Mouse (Mus musculus): ENCODE measurements at regions not wholly inside any gene's neighbourhood (a gene's known extent, or its start where the extent isn't known, plus 50 kb on each side); places are given as distances from the start of the nearest gene placed in this dataset.

DNA sequence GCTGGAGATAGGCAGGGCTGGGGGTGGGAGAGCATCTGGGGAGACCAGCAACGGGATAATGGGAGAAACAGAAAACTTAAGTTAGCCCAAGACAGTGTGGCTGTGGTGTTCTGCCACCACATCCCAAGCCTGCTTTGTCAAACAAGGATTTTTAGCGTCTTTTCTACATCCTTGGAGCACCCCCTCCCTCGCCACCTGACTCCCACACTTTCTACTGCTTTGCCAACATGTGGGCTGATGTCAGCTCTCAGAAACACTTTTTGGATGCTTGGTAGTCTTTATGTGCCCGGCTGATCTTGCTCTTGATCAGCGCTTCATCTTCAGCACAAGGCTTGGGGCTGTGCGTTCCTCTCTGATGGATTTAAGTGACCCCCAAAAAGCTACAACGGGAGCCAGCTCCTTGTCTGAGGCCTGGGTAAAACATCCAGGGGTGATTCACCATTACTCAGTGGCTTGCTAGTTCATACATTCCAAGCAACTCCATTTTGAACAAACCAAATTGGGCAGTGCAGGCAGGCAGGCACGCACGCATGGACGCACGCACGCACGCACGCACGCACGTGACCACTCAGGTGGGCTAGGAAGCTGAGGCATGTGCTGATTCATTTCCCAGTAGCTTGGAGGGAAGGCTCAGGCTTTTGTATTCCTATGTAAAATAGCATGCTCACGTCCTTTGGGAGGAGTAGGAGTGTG is 260.6 kb upstream of the Gm10131 start:
- TF ChIP-seq CTCF (IDR thresholded peaks at IDR 0.05; ENCODE audit: insufficient read depth, low read depth, low read length) (no peak), POLR2A (IDR thresholded peaks at IDR 0.05; ENCODE audit: insufficient read depth, low read depth, low read length) (no peak)
